ENCODE assay signal across 1 mouse cellular context in the genomic region with DNA sequence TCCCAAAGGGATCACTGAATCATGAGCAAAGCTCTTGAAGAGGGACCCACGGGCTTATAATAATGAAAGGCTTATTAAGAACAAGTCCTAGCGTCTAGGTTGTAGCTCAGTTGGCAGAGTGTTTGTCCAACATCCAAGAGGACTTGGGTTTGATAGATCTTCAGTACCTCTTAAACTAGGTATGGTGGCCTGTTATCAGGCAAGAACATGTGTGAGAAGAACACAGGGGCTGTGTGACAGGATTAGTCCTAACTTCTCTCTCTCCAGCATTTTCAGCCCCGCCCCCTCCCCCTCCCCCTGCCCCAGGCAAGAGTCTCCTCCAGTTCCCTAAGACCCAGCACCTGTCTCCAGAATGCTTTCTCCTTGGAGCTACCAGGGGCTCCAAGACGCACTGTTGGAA.
TF ChIP-seq lines count a peak whose summit lies in the region.

No protein-coding gene starts in this region.

TF ChIP-seq in CH12.LX, 34 proteins besides CTCF, POLR2A, EP300 and RAD21:
- TF ChIP-seq E2F4 (IDR thresholded peaks at IDR 0.05; ENCODE audit: insufficient replicate concordance, low read depth, low read length) (no peak), TBP (conservative IDR thresholded peaks at IDR 0.05; ENCODE audit: low read depth, low read length) (no peak), MAX (IDR thresholded peaks at IDR 0.05; ENCODE audit: low read length) (no peak), IRF4 (IDR thresholded peaks at IDR 0.05; ENCODE audit: low read depth, low read length) (no peak), USF1 (IDR thresholded peaks at IDR 0.05; ENCODE audit: low read depth, low read length) (no peak), MAZ (IDR thresholded peaks at IDR 0.05; ENCODE audit: low read depth, low read length) (no peak), JUND (conservative IDR thresholded peaks at IDR 0.05; ENCODE audit: low read depth, low read length) (no peak), ETS1 (conservative IDR thresholded peaks at IDR 0.05; ENCODE audit: low read depth, low read length) (no peak), NRF1 (IDR thresholded peaks at IDR 0.05; ENCODE audit: low read depth, low read length) (no peak), MAFK (IDR thresholded peaks at IDR 0.05; ENCODE audit: insufficient replicate concordance, low read length) (no peak), CHD2 (IDR thresholded peaks at IDR 0.05; ENCODE audit: low read length) (no peak), TCF12 (IDR thresholded peaks at IDR 0.05; ENCODE audit: low read depth, low read length) (no peak), HCFC1 (IDR thresholded peaks at IDR 0.05; ENCODE audit: low read depth, low read length) (no peak)
